Mouse (Mus musculus) CH12.LX (cell line): ENCODE results near the gene Gmfg. TPM values are rescaled to one million over a fixed set of nuclear protein-coding genes. Genes with fewer than 3 reads are reported as not detected.

Source experiments
- DNase-seq: peaks from one replicate; pipeline ENCODE4 v3.0.0-alpha.2; 2013; ENCODE audit errors: extremely low read depth
- H3K27ac ChIP-seq: 2 replicates; pipeline ENCODE4 v1.5.1; 2012; ENCODE audit warnings: low read depth, mild to moderate bottlenecking, control low read depth, moderate library complexity; ENCODE audit not compliant: insufficient read depth
- H3K27me3 ChIP-seq: replicated peaks from 2 replicates; pipeline ENCODE3; 2012; ENCODE audit warnings: inconsistent platforms
- H3K36me3 ChIP-seq, 2 experiments: replicated peaks in 1 of 2; 2 replicates each; pipeline versions ENCODE3 to v1.6.1; 2012; ENCODE audit warnings: inconsistent platforms in 1 of 2, low read length in 1 of 2, mild to moderate bottlenecking in 1 of 2, mixed read lengths in 1 of 2, moderate library complexity in 1 of 2; ENCODE audit not compliant: control insufficient read depth in 1 of 2, insufficient read depth in 1 of 2
- H3K4me1 ChIP-seq, 2 experiments: 2 replicates each; pipeline ENCODE4 v1.6.1; 2012; ENCODE audit warnings: inconsistent platforms in 1 of 2, moderate library complexity in 1 of 2; ENCODE audit not compliant: insufficient read depth in 2 of 2, control insufficient read depth in 1 of 2
- H3K4me2 ChIP-seq: 2 replicates; pipeline ENCODE4 v1.6.1; 2012; ENCODE audit warnings: low read depth, mild to moderate bottlenecking, control low read depth; ENCODE audit not compliant: poor library complexity, insufficient read depth, severe bottlenecking
- H3K4me3 ChIP-seq, 3 experiments: fragments of 150-350 bp in 1 of 3; sonication (generic) in 1 of 3; replicated peaks in 1 of 3; 2 replicates each; pipeline versions ENCODE3 to v1.5.1; 2011 to 2012; ENCODE audit warnings: low read depth in 2 of 3, low read length in 2 of 3, mild to moderate bottlenecking in 2 of 3, moderate library complexity in 2 of 3, control low read depth in 1 of 3, improper control_type of control experiment in 1 of 3, inconsistent platforms in 1 of 3, mixed read lengths in 1 of 3; ENCODE audit not compliant: poor library complexity in 1 of 3
- H3K79me2 ChIP-seq: replicated peaks from 2 replicates; pipeline ENCODE4 v1.6.1; 2012; ENCODE audit warnings: mild to moderate bottlenecking, moderate library complexity; ENCODE audit not compliant: control insufficient read depth, poor library complexity, insufficient read depth, severe bottlenecking; ENCODE audit errors: extremely low read depth
- H3K9ac ChIP-seq: 2 replicates; pipeline ENCODE4 v1.6.1; 2012; ENCODE audit warnings: low read depth, mild to moderate bottlenecking, control low read depth, moderate library complexity; ENCODE audit not compliant: insufficient read depth
- H3K9me3 ChIP-seq: replicated peaks from 2 replicates; pipeline ENCODE3; 2012; ENCODE audit warnings: low read length, inconsistent platforms, mixed read lengths
- BHLHE40 ChIP-seq: IDR thresholded peaks from 2 replicates; pipeline ENCODE4 v1.6.1; 2011; ENCODE audit warnings: mild to moderate bottlenecking, low read depth, low read length, improper control_type of control experiment
- CHD1 ChIP-seq: IDR thresholded peaks from 2 replicates; pipeline ENCODE4 v1.6.1; 2012; ENCODE audit warnings: low read depth, low read length, improper control_type of control experiment, inconsistent platforms
- CTCF ChIP-seq, 2 experiments: IDR thresholded peaks in 1 of 2; conservative IDR thresholded peaks in 1 of 2; 2 replicates each; pipeline ENCODE4 v1.5.1; 2011 to 2012; ENCODE audit warnings: low read depth in 2 of 2, low read length in 2 of 2, improper control_type of control experiment in 1 of 2, inconsistent platforms in 1 of 2, mild to moderate bottlenecking in 1 of 2, moderate library complexity in 1 of 2
- ELF1 ChIP-seq: IDR thresholded peaks from 2 replicates; pipeline ENCODE4 v1.6.1; 2014; ENCODE audit warnings: low read depth, mild to moderate bottlenecking, inconsistent platforms, low read length, improper control_type of control experiment
- EP300 ChIP-seq: IDR thresholded peaks from 2 replicates; pipeline ENCODE4 v1.6.1; 2011; ENCODE audit warnings: low read length, improper control_type of control experiment
- ETS1 ChIP-seq: conservative IDR thresholded peaks from 2 replicates; pipeline ENCODE4 v1.6.1; 2012; ENCODE audit warnings: low read depth, mild to moderate bottlenecking, inconsistent platforms, low read length, improper control_type of control experiment, moderate library complexity
- GABPA ChIP-seq: IDR thresholded peaks from 2 replicates; pipeline ENCODE4 v1.6.1; 2012; ENCODE audit warnings: low read depth, low read length, improper control_type of control experiment, inconsistent platforms; ENCODE audit not compliant: insufficient replicate concordance
- HCFC1 ChIP-seq: IDR thresholded peaks from 2 replicates; pipeline ENCODE4 v1.6.1; 2012; ENCODE audit warnings: low read depth, mild to moderate bottlenecking, inconsistent platforms, low read length, improper control_type of control experiment
- IRF4 ChIP-seq: IDR thresholded peaks from 2 replicates; pipeline ENCODE4 v1.6.1; 2014; ENCODE audit warnings: low read depth, mild to moderate bottlenecking, inconsistent platforms, low read length, improper control_type of control experiment
- JUN ChIP-seq: IDR thresholded peaks from 2 replicates; pipeline ENCODE4 v1.6.1; 2011; ENCODE audit warnings: low read depth, mild to moderate bottlenecking, low read length, improper control_type of control experiment, moderate library complexity; ENCODE audit not compliant: insufficient read depth
- KAT2A ChIP-seq: IDR thresholded peaks from 2 replicates; pipeline ENCODE4 v1.6.1; 2012; ENCODE audit warnings: low read length, improper control_type of control experiment, inconsistent platforms; ENCODE audit not compliant: insufficient replicate concordance
- MAFK ChIP-seq: IDR thresholded peaks from 2 replicates; pipeline ENCODE4 v1.6.1; 2011; ENCODE audit warnings: low read length, improper control_type of control experiment; ENCODE audit not compliant: insufficient replicate concordance
- MAX ChIP-seq: IDR thresholded peaks from 2 replicates; pipeline ENCODE4 v1.6.1; 2011; ENCODE audit warnings: low read length, improper control_type of control experiment
- MAZ ChIP-seq: IDR thresholded peaks from 2 replicates; pipeline ENCODE4 v1.6.1; 2012; ENCODE audit warnings: low read depth, mild to moderate bottlenecking, inconsistent platforms, low read length, improper control_type of control experiment, moderate library complexity
- MEF2A ChIP-seq: IDR thresholded peaks from 2 replicates; pipeline ENCODE4 v1.6.1; 2014; ENCODE audit warnings: low read depth, mild to moderate bottlenecking, inconsistent platforms, low read length, improper control_type of control experiment, borderline replicate concordance
- MXI1 ChIP-seq: IDR thresholded peaks from 2 replicates; pipeline ENCODE4 v1.6.1; 2011; ENCODE audit warnings: mild to moderate bottlenecking, low read depth, low read length, improper control_type of control experiment
- MYC ChIP-seq: IDR thresholded peaks from 2 replicates; pipeline ENCODE4 v1.6.1; 2011; ENCODE audit warnings: low read depth, mild to moderate bottlenecking, improper control_type of control experiment, low read length
- NRF1 ChIP-seq: IDR thresholded peaks from 2 replicates; pipeline ENCODE4 v1.6.1; 2014; ENCODE audit warnings: low read depth, mild to moderate bottlenecking, inconsistent platforms, low read length, improper control_type of control experiment, moderate library complexity
- POLR2AphosphoS2 ChIP-seq: IDR thresholded peaks from 2 replicates; pipeline ENCODE4 v1.6.1; 2011; ENCODE audit warnings: low read depth, low read length, improper control_type of control experiment
- RCOR1 ChIP-seq: conservative IDR thresholded peaks from 2 replicates; pipeline ENCODE4 v1.6.1; 2012; ENCODE audit warnings: low read depth, mild to moderate bottlenecking, inconsistent platforms, low read length, improper control_type of control experiment
- SIN3A ChIP-seq: IDR thresholded peaks from 2 replicates; pipeline ENCODE4 v1.6.1; 2012; ENCODE audit warnings: low read length, improper control_type of control experiment, inconsistent platforms
- SMC3 ChIP-seq: IDR thresholded peaks from 2 replicates; pipeline ENCODE4 v1.6.1; 2011; ENCODE audit warnings: low read depth, low read length, improper control_type of control experiment
- TBP ChIP-seq: conservative IDR thresholded peaks from 2 replicates; pipeline ENCODE4 v1.6.1; 2011; ENCODE audit warnings: low read depth, low read length, improper control_type of control experiment
- USF1 ChIP-seq: IDR thresholded peaks from 2 replicates; pipeline ENCODE4 v1.6.1; 2014; ENCODE audit warnings: low read depth, mild to moderate bottlenecking, inconsistent platforms, low read length, improper control_type of control experiment
- USF2 ChIP-seq: conservative IDR thresholded peaks from 2 replicates; pipeline ENCODE4 v1.6.1; 2011; ENCODE audit warnings: low read depth, low read length, improper control_type of control experiment
- ZC3H11A ChIP-seq: IDR thresholded peaks from 2 replicates; pipeline ENCODE4 v1.6.1; 2012; ENCODE audit warnings: low read depth, mild to moderate bottlenecking, inconsistent platforms, low read length, improper control_type of control experiment
- ZKSCAN1 ChIP-seq: IDR thresholded peaks from 2 replicates; pipeline ENCODE4 v1.6.1; 2012; ENCODE audit warnings: low read depth, inconsistent platforms, low read length, improper control_type of control experiment, borderline replicate concordance
- ZMIZ1 ChIP-seq: IDR thresholded peaks from 2 replicates; pipeline ENCODE4 v1.6.1; 2012; ENCODE audit warnings: low read depth, mild to moderate bottlenecking, inconsistent platforms, low read length, improper control_type of control experiment
- ZNF384 ChIP-seq: IDR thresholded peaks from 2 replicates; pipeline ENCODE4 v1.6.1; 2012; ENCODE audit warnings: low read depth, low read length, improper control_type of control experiment, inconsistent platforms
- dilution Hi-C: fragments of 300-500 bp; cut with MboI; formaldehyde crosslinking; loops from 2 replicates; pipeline ENCODE4 v1.14.3; 2020; ENCODE audit warnings: low sequenced_read_pairs; ENCODE audit not compliant: extremely low pct_unique_long_range_greater_than_20kb, extremely low pct_ligation_motif_present
- in situ Hi-C: fragments of 300-500 bp; cut with MboI; formaldehyde crosslinking; loops from 3 replicates; pipeline ENCODE4 v1.14.3; 2019; ENCODE audit warnings: low sequenced_read_pairs, low pct_ligation_motif_present, low pct_unique_long_range_greater_than_20kb, mixed read lengths
- polyA plus RNA-seq: library from polyadenylated mRNA; unstranded; fragments of >175 nt; gene quantifications from 2 replicates; pipeline ENCODE4 v1.2.1, GENCODE M21; 2012; ENCODE audit warnings: low read depth; ENCODE audit not compliant: insufficient read length
- total RNA-seq, 2 experiments: library from RNA; depleted of rRNA; stranded (reverse); fragments of 300-350 nt in 1 of 2; fragments of >200 nt in 1 of 2; gene quantifications; 2 replicates each; pipeline ENCODE4 v1.2.3; 2012 to 2014

The Gmfg gene
- total and polyA plus RNA-seq, 3 experiments: 45.1 to 87.9 (median 52.3) TPM

DNA sequence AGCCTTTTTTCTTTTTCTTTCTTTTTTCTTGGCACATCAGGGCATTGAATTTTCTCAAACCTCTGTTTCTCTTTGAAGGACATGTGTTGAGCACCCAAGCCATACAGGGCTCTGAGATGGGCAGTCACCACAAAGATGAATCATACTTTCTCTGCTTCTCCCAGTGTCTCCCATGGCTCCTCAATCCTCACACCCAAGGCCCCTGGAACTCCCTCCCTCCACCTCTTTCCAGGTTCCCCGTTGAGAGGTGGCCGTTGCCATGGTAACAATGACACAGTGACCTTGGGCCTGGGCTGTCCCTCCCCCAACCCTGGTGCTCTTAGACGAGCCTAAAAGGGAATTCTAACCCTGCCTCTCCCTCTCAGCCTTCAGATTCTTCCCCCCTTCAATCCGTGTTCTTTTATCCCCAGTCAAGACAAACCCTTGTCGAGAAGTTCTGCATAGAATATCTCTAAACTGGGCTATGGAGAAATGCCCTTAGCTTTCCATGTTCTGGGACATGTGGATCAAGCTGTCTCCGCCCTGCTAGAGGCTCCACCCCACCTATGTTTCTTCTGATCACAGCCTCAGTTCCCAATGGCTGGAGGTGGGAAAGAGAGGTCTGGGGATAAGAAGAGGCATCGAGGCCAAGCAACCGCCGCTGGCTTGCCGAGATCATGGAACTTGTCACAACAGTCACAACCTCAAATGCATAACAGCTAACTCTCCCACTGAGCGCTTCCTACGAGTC lies 10.0 kb downstream of the Gmfg start:
- in situ Hi-C loops (no loop called here), dilution Hi-C loops (no loop called here)
- H3K4me3 ChIP-seq: no peak overlapping the region
- DNase-seq: no peak
- peaks cover 17% of the 10 kb centered on the region for H3K27me3 ChIP-seq
- H3K9me3 ChIP-seq: no peaks in the 10 kb centered on the region
- H3K4me1 ChIP-seq: peaks cover 8 to 44% of the 10 kb centered on the region in 2 experiments
- H3K9ac ChIP-seq: no peak overlapping the region
- H3K4me2 ChIP-seq: no peak overlapping the region
- H3K36me3 ChIP-seq: peaks cover 0 to 16% of the 10 kb centered on the region in 2 experiments
- no peaks in the 10 kb centered on the region for H3K79me2 ChIP-seq
- TF ChIP-seq TBP: no peak
- no peak for TF ChIP-seq USF2
- TF ChIP-seq NRF1: no peak
- TF ChIP-seq KAT2A: no peak
- no peak for TF ChIP-seq SMC3
- no peak for TF ChIP-seq CTCF (conservative IDR thresholded peaks at IDR 0.05 in 1 of 2, IDR thresholded peaks at IDR 0.05 in 1 of 2; ENCODE audit: low read depth in 2 of 2, low read length in 2 of 2)
- no peak for TF ChIP-seq IRF4
- TF ChIP-seq EP300: no peak
- TF ChIP-seq JUN: no peak
- no peak for TF ChIP-seq HCFC1
- TF ChIP-seq BHLHE40: no peak
- no peak for TF ChIP-seq ZKSCAN1
- no peak for TF ChIP-seq SIN3A
- TF ChIP-seq POLR2AphosphoS2: no peak
- no peak for TF ChIP-seq GABPA
- TF ChIP-seq ELF1: no peak
- no peak for TF ChIP-seq USF1
- TF ChIP-seq CHD1: no peak
- TF ChIP-seq, all 38 proteins: peak for 0
- H3K27ac ChIP-seq: no peak overlapping the region

DNA sequence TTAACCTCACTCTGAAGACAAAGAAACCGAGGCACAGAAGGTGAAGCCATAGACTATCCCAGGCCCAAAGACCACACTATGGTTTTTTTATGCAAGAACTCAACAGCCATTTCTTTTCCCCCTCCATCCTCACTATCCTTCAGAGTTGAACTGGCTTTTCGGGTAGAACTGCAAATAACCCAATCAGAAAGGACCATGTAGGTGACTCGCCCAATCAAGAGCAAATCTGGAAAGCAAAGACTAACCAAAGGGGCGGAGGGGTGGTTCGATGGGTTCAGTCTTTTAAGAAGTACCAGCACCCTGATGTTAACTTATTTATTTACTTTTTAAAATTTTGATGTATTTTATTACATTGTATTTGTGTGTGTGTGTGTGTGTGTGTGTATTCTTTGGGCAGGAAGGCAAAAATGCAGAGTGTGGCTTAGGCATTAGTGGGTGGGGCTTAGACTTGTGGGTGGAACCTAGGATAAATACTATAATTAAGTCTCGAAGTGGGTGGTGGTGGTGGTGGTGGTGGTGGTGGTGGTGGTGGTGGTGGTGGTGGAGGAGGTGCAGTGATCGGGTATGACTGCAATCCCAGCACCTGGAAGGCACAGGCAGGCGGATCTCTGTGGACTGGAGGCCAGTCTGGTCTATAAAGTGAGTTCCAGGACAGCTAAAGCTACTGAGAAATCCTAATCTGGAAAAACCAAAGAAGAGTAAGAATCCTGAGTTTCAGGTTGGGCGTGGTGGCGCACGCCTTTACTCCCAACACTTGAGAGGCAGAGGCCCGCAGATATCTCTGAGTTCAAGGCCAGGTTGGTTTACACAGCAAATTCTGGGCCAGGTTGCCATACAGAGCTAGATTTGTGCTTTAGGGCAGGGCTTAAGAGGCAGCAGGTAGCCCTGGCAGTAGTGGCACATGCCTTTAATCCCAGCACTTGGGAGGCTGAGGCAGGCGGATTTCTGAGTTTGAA lies 10.9 kb downstream of the Gmfg start:
- DNase-seq: no peak
- Histone ChIP-seq H3K4me3 (no peak overlapping the region), H3K9ac (no peak overlapping the region), H3K27ac (no peak overlapping the region), H3K9me3 (no peaks in the 10 kb centered on the region), H3K36me3 (peaks cover 0 to 16% of the 10 kb centered on the region in 2 experiments), H3K79me2 (no peaks in the 10 kb centered on the region), H3K27me3 (peaks cover 22% of the 10 kb centered on the region), H3K4me2 (no peak overlapping the region), H3K4me1 (peaks cover 10 to 37% of the 10 kb centered on the region in 2 experiments)
- in situ Hi-C loops (no loop called here), dilution Hi-C loops (no loop called here)
- no peak for TF ChIP-seq ETS1
- no peak for TF ChIP-seq MYC
- TF ChIP-seq MXI1: no peak
- TF ChIP-seq MAZ: no peak
- no peak for TF ChIP-seq SMC3
- TF ChIP-seq ZKSCAN1: no peak
- TF ChIP-seq CTCF (conservative IDR thresholded peaks at IDR 0.05 in 1 of 2, IDR thresholded peaks at IDR 0.05 in 1 of 2; ENCODE audit: low read depth in 2 of 2, low read length in 2 of 2): no peak
- TF ChIP-seq ZC3H11A: no peak
- TF ChIP-seq ELF1: no peak
- TF ChIP-seq MAX: no peak
- TF ChIP-seq MAFK: no peak
- no peak for TF ChIP-seq KAT2A
- TF ChIP-seq POLR2AphosphoS2: no peak
- TF ChIP-seq RCOR1: no peak
- no peak for TF ChIP-seq IRF4
- no peak for TF ChIP-seq ZMIZ1
- TF ChIP-seq MEF2A: no peak
- no peak for TF ChIP-seq NRF1
- TF ChIP-seq ZNF384: no peak
- TF ChIP-seq EP300: no peak
